Mouse (Mus musculus) kidney, postnatal 0 days (tissue): Measurements from ENCODE around the gene Cuedc2. TPM values are rescaled to one million over a fixed set of nuclear protein-coding genes. Genes with fewer than 3 reads are reported as not detected.

Experiments used
- ATAC-seq: fragments of 200-750 bp; cut with Nextera tagmentation; replicated peaks from 2 replicates; pipeline ENCODE4 v1.8.0; 2017; ENCODE audit warnings: low read depth, moderate number of reproducible peaks, moderate TSS enrichment, moderate library complexity; ENCODE audit not compliant: low FRiP score
- DNase-seq: peaks from one replicate; pipeline ENCODE4 v3.0.0-alpha.2; 2016; ENCODE audit warnings: low spot score
- H3K27ac ChIP-seq: fragments of 300-500 bp; sonication (generic); 2 replicates; pipeline ENCODE4 v1.5.1; 2014; ENCODE audit warnings: mild to moderate bottlenecking
- H3K27me3 ChIP-seq: fragments of 300-500 bp; sonication (generic); 2 replicates; pipeline ENCODE4 v1.6.1; 2014; ENCODE audit warnings: low read length, mixed read lengths; ENCODE audit not compliant: insufficient read depth
- H3K36me3 ChIP-seq: fragments of 300-500 bp; sonication (generic); 2 replicates; pipeline ENCODE4 v1.6.1; 2014; ENCODE audit warnings: low read length, mixed read lengths; ENCODE audit not compliant: insufficient read depth
- H3K4me1 ChIP-seq: fragments of 300-500 bp; sonication (generic); replicated peaks from 2 replicates; pipeline ENCODE4 v1.6.1; 2014; ENCODE audit warnings: antibody characterized with exemption, low read length, mixed read lengths; ENCODE audit not compliant: insufficient read depth
- H3K4me2 ChIP-seq: fragments of 300-500 bp; sonication (generic); 2 replicates; pipeline ENCODE4 v1.6.1; 2014; ENCODE audit warnings: mild to moderate bottlenecking, low read length, moderate library complexity, mixed read lengths
- H3K4me3 ChIP-seq: fragments of 300-500 bp; sonication (generic); replicated peaks from 2 replicates; pipeline ENCODE4 v1.5.1; 2014; ENCODE audit warnings: low read depth, low read length
- H3K9ac ChIP-seq: fragments of 300-500 bp; sonication (generic); 2 replicates; pipeline ENCODE4 v1.6.1; 2014; ENCODE audit warnings: low read depth, low read length
- H3K9me3 ChIP-seq: fragments of 300-500 bp; sonication (generic); replicated peaks from 2 replicates; pipeline ENCODE4 v1.6.1; 2016; ENCODE audit warnings: low read length, inconsistent platforms, mixed read lengths
- CTCF ChIP-seq: IDR thresholded peaks from 2 replicates; pipeline ENCODE4 v1.5.1; 2016; ENCODE audit warnings: antibody characterized with exemption, low read depth, mild to moderate bottlenecking, moderate library complexity
- WGBS: fragments of 180-500 bp; shearing (Covaris S2); extraction: QIAGEN DNeasy Blood & Tissue Kit; methylation state at CpG from one replicate; pipeline ENCODE4 v1.1.7; 2014; 5-methylcytosine and 5-hydroxymethylcytosine counted together
- polyA plus RNA-seq: library from polyadenylated mRNA; unstranded; fragments of >200 nt; fragmentation: Nextera tagmentation; extraction: Ambion mirVana; gene quantifications from 2 replicates; pipeline ENCODE4 v1.2.1, GENCODE M21; 2015

Cuedc2 gene
- polyA plus RNA-seq, 1 experiment from 2014 or later = 167 TPM

- Histone ChIP-seq H3K4me3 (no peak overlapping the region), H3K27ac (no peak overlapping the region), H3K9me3 (no peaks in the 10 kb centered on the region), H3K4me2 (no peak overlapping the region), H3K4me1 (peaks cover 5% of the 10 kb centered on the region; the same call in 1 of the 2 replicates), H3K9ac (no peak overlapping the region), H3K27me3 (peaks cover 17% of the 10 kb centered on the region), H3K36me3 (peaks cover 18% of the 10 kb centered on the region)
- ATAC-seq (no peak), DNase-seq (no peak)
- no peak for TF ChIP-seq CTCF
- 91% methylated on average over 12 of the region's 12 CpGs for WGBS
These were observed 28.1 kb downstream of the Cuedc2 start for GRCm38 (mm10) chr19:46310312-46310865.

DNA sequence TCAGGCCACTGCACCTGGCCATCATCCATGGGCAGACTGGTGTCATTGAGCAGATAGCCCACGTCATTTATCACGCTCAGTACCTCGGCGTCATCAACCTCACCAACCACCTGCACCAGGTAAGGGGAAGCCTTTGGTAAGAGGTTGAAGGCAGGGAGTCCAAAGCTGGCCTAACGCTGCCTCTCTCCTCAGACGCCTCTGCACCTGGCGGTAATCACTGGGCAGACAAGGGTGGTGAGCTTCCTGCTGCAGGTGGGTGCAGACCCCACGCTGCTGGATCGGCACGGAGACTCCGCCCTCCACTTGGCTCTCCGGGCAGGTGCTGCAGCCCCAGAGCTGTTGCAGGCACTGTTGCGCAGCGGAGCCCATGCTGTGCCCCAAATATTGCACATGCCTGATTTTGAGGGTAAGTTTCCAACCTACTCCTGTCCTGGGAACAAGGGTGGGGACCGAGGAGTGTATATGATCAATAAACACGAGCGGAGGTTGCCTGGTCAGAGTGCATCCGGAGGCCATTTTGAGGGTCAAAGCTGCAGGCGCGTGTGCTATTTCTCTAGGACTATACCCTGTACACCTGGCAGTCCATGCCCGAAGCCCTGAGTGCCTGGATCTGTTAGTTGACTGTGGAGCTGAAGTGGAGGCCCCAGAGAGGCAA is 28.7 kb downstream of the Cuedc2 start:
- H3K36me3 ChIP-seq = peaks cover 18% of the 10 kb centered on the region
- no peaks in the 10 kb centered on the region for H3K9me3 ChIP-seq
- peaks cover 5% of the 10 kb centered on the region; the same call in 1 of the 2 replicates for H3K4me1 ChIP-seq
- ATAC-seq (no peak), DNase-seq (no peak)
- H3K9ac ChIP-seq = no peak overlapping the region
- no peak for TF ChIP-seq CTCF
- 85% methylated on average over 21 of the region's 21 CpGs for WGBS
- no peak overlapping the region for H3K4me3 ChIP-seq
- H3K27ac ChIP-seq = no peak overlapping the region
- H3K4me2 ChIP-seq = no peak overlapping the region
- peaks cover 10% of the 10 kb centered on the region; the same call in 1 of the 2 replicates for H3K27me3 ChIP-seq

- peaks cover 1% of the 10 kb centered on the region; the same call in 1 of the 2 replicates for H3K27me3 ChIP-seq
- TF ChIP-seq CTCF = peak; percentile 96
- peak; percentile 90 for DNase-seq
- ATAC-seq = no peak
- no peak overlapping the region for H3K27ac ChIP-seq
- no peaks in the 10 kb centered on the region for H3K9me3 ChIP-seq
- peaks cover 5% of the 10 kb centered on the region; the same call in 1 of the 2 replicates for H3K4me1 ChIP-seq
- peak overlapping the region; percentile 33 for H3K4me3 ChIP-seq
- 2% methylated on average over 47 of the region's 47 CpGs for WGBS
- H3K36me3 ChIP-seq = peaks cover 18% of the 10 kb centered on the region
- H3K4me2 ChIP-seq = peak overlapping the region; percentile 84
- H3K9ac ChIP-seq = peak overlapping the region; percentile 44; the same call in 1 of the 2 replicates
These were observed 29.6 kb downstream of the Cuedc2 start for GRCm38 (mm10) chr19:46308706-46309435.

- no peaks in the 10 kb centered on the region for H3K9me3 ChIP-seq
- peak overlapping the region; percentile 84; the same call in 1 of the 2 replicates for H3K4me2 ChIP-seq
- H3K27me3 ChIP-seq = no peaks in the 10 kb centered on the region
- 68% methylated on average over 16 of the region's 16 CpGs for WGBS
- peaks cover 5% of the 10 kb centered on the region; the same call in 1 of the 2 replicates for H3K4me1 ChIP-seq
- no peak overlapping the region for H3K9ac ChIP-seq
- H3K27ac ChIP-seq = no peak overlapping the region
- ATAC-seq (no peak), DNase-seq (no peak)
- peaks cover 18% of the 10 kb centered on the region for H3K36me3 ChIP-seq
- no peak overlapping the region for H3K4me3 ChIP-seq
- no peak for TF ChIP-seq CTCF
These were observed 30.2 kb downstream of the Cuedc2 start for GRCm38 (mm10) chr19:46308303-46308702.

- peaks cover 18% of the 10 kb centered on the region for H3K36me3 ChIP-seq
- no peaks in the 10 kb centered on the region for H3K9me3 ChIP-seq
- 88% methylated on average over 16 of the region's 16 CpGs for WGBS
These were observed 30.7 kb downstream of the Cuedc2 start for GRCm38 (mm10) chr19:46307781-46308180.

DNA sequence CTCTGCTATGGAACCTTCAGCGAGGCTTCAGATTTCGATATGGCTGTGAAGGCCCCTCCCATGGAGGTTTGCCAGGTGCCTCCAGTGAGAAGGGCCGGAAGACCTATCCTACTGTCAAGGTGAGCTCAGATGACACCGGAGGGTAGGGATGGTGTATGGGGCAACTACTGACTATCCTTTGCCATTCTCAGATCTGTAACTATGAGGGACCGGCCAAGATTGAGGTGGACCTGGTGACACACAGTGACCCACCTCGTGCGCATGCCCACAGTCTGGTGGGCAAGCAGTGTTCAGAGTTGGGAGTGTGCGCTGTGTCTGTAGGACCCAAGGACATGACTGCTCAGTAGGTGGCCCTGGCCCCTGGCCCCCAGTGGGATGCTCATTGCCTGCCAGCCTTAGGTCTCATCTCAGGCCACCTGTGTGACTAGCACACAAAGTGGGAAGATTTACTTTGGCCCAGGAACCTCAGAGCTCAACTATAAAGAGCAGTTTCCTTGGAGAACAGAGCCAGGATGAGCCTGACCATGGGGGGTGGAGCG is 31.7 kb downstream of the Cuedc2 start:
- no peaks in the 10 kb centered on the region for H3K27me3 ChIP-seq
- DNase-seq (no peak), ATAC-seq (no peak)
- no peak overlapping the region for H3K27ac ChIP-seq
- no peak overlapping the region for H3K4me3 ChIP-seq
- no peaks in the 10 kb centered on the region for H3K9me3 ChIP-seq
- H3K4me2 ChIP-seq = no peak overlapping the region
- no peak overlapping the region for H3K9ac ChIP-seq
- no peak for TF ChIP-seq CTCF
- H3K4me1 ChIP-seq = peaks cover 5% of the 10 kb centered on the region; the same call in 1 of the 2 replicates
- WGBS = 92% methylated on average over 9 of the region's 9 CpGs
- peaks cover 17% of the 10 kb centered on the region for H3K36me3 ChIP-seq

More at GRCm38 (mm10) chr19:46307781-46308180, 30.7 kb downstream of the Cuedc2 start:
- TF ChIP-seq CTCF = no peak
- H3K27me3 ChIP-seq = no peaks in the 10 kb centered on the region
- no peak overlapping the region for H3K9ac ChIP-seq
- H3K4me1 ChIP-seq = peaks cover 5% of the 10 kb centered on the region; the same call in 1 of the 2 replicates
- H3K27ac ChIP-seq = no peak overlapping the region
- DNase-seq = no peak
- no peak overlapping the region for H3K4me3 ChIP-seq
- ATAC-seq = no peak
- no peak overlapping the region for H3K4me2 ChIP-seq
